Mouse (Mus musculus) cortical plate, adult 2 months (tissue): ENCODE results near the gene Mest. TPM values are rescaled to one million over a fixed set of nuclear protein-coding genes. Genes with fewer than 3 reads are reported as not detected.

Experiments used
- H3K27ac ChIP-seq: fragments of 200-500 bp; 2 replicates; pipeline ENCODE4 v1.5.1; 2012; ENCODE audit warnings: low read length, control low read depth, inconsistent platforms; ENCODE audit not compliant: insufficient read depth
- H3K4me1 ChIP-seq: fragments of 200-500 bp; 2 replicates; pipeline ENCODE4 v1.6.1; 2011; ENCODE audit warnings: low read length; ENCODE audit not compliant: control insufficient read depth, insufficient read depth
- H3K4me3 ChIP-seq: fragments of 200-500 bp; 2 replicates; pipeline ENCODE4 v1.5.1; 2011; ENCODE audit warnings: mild to moderate bottlenecking, low read length, control low read depth; ENCODE audit not compliant: insufficient read depth
- CTCF ChIP-seq: fragments of 200-500 bp; IDR thresholded peaks from 2 replicates; pipeline ENCODE4 v1.5.1; 2011; ENCODE audit warnings: mild to moderate bottlenecking, control low read depth, low read length; ENCODE audit not compliant: insufficient read depth; ENCODE audit errors: extremely low read depth
- POLR2A ChIP-seq: fragments of 200-500 bp; IDR thresholded peaks from 2 replicates; pipeline ENCODE4 v1.6.1; 2011; ENCODE audit warnings: mild to moderate bottlenecking, low read length, control low read depth; ENCODE audit not compliant: insufficient read depth; ENCODE audit errors: extremely low read depth
- polyA plus RNA-seq: library from polyadenylated mRNA; depleted of rRNA; stranded (reverse); fragments of >200 nt; gene quantifications from 2 replicates; pipeline ENCODE4 v1.2.3, GENCODE M21; 2012; rRNA removed

Mest gene
- 41.8 and 47.8 TPM in 2 replicates for polyA plus RNA-seq

DNA sequence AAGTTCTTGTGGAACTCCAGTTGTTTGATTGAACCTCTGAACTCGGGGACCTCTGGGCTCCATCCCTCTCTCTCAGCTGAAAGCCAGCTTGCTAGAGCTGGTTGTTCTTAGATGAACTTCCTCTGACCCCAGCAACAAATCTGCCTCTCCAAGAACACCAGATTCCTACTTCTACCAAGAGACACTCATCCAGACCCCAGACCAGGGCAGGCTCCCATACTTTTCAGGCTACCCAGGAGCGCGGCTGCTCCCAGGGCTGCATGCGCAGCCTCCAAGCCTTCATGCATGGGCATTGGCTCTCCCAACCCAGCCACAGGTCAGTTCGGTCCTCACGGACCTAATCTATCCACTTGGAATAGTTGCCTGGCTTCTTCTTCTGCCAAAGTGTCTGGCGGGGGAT is at the start of gene Mest:
Mest (plus strand) TSS at position 217 of the 400 bp plus-strand sequence.
- TF ChIP-seq CTCF = no peak
- no peak for TF ChIP-seq POLR2A
- Histone ChIP-seq H3K4me1 (no peaks in the 10 kb centered on the region), H3K27ac (no peak within 1 kb of the TSS), H3K4me3 (no peak within 1 kb of the TSS)

DNA sequence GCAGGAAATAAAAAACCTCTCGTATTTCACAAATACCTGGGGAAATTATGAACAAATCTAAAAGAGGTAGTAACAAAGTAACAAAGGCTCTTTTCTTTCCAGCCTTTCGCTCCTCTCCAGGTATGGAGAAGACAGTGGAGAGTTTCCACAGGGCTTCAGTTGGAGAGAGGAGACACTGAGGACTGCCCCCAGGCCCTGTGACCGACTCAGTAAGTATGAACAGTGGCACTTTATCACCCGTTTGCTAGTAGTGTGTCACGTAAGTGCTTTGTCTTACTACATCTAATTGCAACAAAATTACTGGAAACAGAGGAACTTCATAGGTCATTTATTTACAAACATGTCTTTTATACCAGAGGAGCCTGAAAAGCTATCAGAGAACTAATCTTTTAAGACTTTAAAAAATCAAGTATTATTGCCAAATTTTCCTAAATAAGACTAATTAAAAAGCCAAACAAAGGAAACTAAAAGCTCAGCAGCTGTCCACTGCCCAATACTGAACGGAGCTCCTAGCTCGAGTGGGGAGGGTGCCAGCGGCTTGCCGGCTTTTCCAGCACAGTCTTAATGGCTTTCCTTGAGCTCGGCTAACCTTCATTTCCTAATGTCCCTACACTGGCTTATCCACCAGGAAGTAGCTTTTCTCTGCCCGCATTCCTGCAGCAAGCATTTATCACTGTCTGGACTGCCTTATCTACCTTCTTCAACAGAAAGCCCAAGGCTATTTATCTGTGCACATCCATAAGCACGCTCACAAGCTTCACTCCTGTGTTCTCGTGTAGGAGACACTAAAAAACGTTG is 49.4 kb upstream of the Mest start:
- no peak for TF ChIP-seq CTCF
- no peak for TF ChIP-seq POLR2A
- no peak overlapping the region for H3K4me3 ChIP-seq
- H3K4me1 ChIP-seq = peaks cover 7% of the 10 kb centered on the region
- no peak overlapping the region for H3K27ac ChIP-seq

DNA sequence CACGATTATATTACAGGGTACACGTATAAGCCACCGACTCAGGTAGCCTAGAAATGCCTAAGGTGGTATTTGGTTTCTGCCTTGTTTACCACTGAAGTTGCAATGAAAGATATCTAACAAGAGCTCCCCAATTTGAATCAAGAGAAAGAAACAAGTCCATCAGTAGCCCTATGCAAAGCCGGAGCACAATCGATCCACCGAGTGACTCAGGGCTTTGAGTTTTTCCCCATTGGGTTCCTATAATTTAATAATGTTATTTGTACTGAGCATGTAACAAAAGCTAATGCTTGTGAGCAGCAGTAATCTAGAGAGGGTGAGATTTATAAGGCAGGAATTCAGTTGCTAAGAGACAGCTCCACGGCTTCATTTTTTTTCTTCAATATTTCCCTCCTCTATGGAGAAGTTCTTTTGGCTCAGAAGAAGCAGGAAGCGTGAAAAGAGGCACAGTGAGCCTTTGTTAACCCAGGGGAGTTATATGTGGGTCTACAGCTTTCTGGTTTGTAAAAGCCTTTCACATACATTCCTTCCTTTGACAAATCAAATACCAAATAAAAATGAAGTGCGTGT is 48.5 kb upstream of the Mest start:
- TF ChIP-seq CTCF = no peak
- TF ChIP-seq POLR2A = 0 out of 2 replicates have a peak, but pooled peaks have one; percentile 13
- peaks cover 7% of the 10 kb centered on the region for H3K4me1 ChIP-seq
- H3K27ac ChIP-seq = no peak overlapping the region
- H3K4me3 ChIP-seq = no peak overlapping the region

DNA sequence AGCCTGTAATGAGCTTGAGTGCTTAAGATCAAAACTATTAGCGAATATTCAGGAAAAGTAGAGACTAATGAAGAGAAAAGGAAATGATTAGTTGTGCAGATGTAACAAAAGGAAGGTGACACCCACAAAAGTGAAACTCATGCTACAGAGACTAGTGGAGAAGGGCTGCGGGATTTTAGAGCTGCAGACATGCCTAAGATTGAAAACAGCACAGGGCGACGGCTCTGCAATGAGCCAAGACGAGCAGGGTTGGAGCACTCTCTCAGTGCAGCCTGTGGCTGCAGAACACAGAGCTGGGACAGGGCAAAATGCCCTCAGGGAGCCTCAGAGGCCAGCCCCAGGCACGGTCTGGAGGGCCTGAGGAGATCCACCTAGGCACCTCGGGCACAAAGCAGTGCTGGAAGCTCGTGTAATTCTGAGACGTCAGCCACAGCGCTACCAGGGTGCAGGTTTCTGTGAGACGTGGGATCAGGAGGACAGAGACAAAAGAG is 48.0 kb upstream of the Mest start:
- H3K4me1 ChIP-seq = peaks cover 7% of the 10 kb centered on the region
- H3K4me3 ChIP-seq = no peak overlapping the region
- TF ChIP-seq CTCF (no peak), POLR2A (0 out of 2 replicates have a peak, but pooled peaks have one; percentile 13)
- H3K27ac ChIP-seq = peak overlapping the region; percentile 10; the same call in 1 of the 2 replicates

DNA sequence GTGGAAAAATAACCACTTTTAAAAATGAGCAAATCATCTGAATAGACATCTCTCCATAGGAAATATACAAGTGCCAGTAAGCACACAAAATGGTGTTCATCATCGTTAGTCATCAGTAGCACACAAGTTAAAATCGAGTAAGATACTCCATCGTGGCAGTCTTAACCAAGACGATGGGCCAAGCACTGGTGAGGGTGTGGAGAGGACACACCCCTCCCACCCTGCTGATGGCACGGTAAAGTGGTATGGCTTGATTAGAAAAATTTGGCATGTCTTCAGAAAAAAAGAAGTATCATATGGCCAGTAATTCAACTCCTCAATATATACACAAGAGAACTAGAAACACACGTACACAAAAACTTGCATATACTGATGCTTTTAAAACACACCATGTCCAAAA is 46.8 kb upstream of the Mest start:
- no peak for TF ChIP-seq POLR2A
- TF ChIP-seq CTCF = no peak
- Histone ChIP-seq H3K4me3 (no peak overlapping the region), H3K27ac (no peak overlapping the region), H3K4me1 (peaks cover 7% of the 10 kb centered on the region)

DNA sequence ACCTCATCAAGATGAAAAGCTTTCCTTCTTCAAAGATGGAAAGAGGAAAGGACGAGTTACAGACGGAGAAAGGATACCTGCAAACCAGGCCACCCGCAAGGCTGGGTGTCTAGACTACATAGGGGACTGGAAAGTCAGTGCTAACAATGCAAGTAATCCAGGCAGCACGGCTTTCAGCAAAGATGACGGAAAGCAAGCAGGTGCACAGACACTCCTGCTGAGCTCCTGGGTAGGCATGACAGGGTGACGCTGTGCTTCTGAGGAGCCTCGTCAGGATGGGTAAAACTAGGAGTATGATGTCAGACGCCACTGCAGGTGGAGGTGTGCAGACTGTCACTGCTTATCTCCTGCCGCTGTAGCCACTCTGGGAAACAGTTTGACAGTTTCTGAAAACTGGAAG is 45.8 kb upstream of the Mest start:
- Histone ChIP-seq H3K27ac (no peak overlapping the region), H3K4me1 (peaks cover 7% of the 10 kb centered on the region)

DNA sequence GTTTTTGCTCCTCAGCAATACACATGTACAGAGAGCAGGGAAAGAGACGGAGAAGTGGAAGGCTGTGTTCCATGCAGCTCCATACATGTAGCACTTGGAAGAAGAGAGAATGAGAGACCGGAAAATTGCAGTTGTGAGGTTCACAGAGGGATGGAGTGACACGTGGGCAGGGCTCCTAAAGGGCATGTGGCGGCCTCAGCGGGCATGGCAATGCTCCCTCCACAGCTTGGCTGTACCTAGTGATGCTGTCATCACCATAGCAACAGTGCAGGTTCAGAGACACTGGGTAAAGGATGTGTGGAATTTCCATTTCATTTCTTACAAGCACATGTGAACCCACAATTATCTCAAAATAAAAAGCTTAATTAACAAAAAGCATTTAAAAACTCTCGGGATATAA is 44.9 kb upstream of the Mest start:
- Histone ChIP-seq H3K4me3 (no peak overlapping the region), H3K27ac (no peak overlapping the region), H3K4me1 (peaks cover 8% of the 10 kb centered on the region)
- TF ChIP-seq POLR2A = no peak
- TF ChIP-seq CTCF = no peak

More for the DNA sequence above, 45.8 kb upstream of the Mest start:
- no peak for TF ChIP-seq CTCF
- TF ChIP-seq POLR2A = no peak
- no peak overlapping the region for H3K4me3 ChIP-seq

DNA sequence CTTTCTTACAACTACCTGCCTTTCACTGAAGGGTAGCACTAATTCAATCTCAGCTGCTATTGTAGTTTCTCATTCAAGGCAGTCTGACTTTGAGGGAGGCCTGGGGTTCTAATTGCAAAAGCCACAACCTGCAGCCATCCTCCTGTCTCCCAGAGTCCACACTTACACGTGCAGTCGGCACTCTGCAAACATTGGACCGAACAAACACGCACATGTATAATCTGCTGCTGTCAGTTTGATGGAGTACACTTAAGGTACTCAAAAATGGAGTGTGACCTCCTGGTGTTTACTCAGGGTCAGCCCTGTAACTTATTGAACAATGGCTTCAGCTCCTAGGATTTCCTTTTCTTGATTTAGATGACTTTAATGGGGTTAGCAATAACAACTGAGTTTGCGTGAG is 43.8 kb upstream of the Mest start:
- Histone ChIP-seq H3K4me1 (peaks cover 5% of the 10 kb centered on the region), H3K4me3 (no peak overlapping the region), H3K27ac (no peak overlapping the region)
- TF ChIP-seq POLR2A (no peak), CTCF (no peak)

DNA sequence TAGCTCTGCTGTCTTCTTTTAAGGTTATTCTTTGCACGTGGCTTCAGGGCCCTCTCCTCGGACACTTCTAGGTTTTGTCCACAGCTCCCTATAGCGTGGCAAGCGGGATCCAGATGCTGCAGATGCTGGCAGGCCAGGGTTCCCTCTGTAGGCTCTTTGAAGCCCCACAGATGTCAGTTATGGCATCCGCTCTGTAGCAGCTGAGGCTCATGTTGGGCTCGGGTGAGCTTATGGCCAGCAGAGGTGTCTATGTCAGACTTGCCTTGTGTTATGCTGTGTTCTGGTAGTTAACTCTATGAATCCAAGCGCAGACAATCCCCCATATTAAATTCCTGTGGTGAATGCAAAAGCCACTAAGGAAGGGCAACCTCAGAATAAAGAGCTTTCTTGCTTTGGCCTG is 42.9 kb upstream of the Mest start:
- Histone ChIP-seq H3K4me1 (peaks cover 2% of the 10 kb centered on the region), H3K4me3 (no peak overlapping the region), H3K27ac (no peak overlapping the region)
- TF ChIP-seq CTCF = no peak
- no peak for TF ChIP-seq POLR2A
